Mouse (Mus musculus) liver, adult 2 months (tissue): Measurements from ENCODE around the gene 5730522E02Rik.

Experiments
- CTCF ChIP-seq: fragments of 200-500 bp; IDR thresholded peaks from 2 replicates; pipeline ENCODE4 v1.5.1; 2011; ENCODE audit warnings: low read depth, low read length, control low read depth
- POLR2A ChIP-seq: fragments of 200-500 bp; IDR thresholded peaks from 2 replicates; pipeline ENCODE4 v1.6.1; 2011; ENCODE audit warnings: low read length, control low read depth; ENCODE audit not compliant: insufficient read depth; ENCODE audit errors: extremely low read depth

GRCm38 (mm10) chr11:25872317-25872716 is 338.2 kb downstream of the 5730522E02Rik start:
- TF ChIP-seq CTCF (no peak), POLR2A (no peak)
